Mouse (Mus musculus) skeletal muscle tissue, adult 2 months (tissue): ENCODE measurements around the gene Ntmt1.

Experiments used
- DNase-seq: peaks from one replicate; pipeline ENCODE4 v3.0.0-alpha.2; 2012; ENCODE audit warnings: low read depth, low spot score

Gene Ntmt1

DNA sequence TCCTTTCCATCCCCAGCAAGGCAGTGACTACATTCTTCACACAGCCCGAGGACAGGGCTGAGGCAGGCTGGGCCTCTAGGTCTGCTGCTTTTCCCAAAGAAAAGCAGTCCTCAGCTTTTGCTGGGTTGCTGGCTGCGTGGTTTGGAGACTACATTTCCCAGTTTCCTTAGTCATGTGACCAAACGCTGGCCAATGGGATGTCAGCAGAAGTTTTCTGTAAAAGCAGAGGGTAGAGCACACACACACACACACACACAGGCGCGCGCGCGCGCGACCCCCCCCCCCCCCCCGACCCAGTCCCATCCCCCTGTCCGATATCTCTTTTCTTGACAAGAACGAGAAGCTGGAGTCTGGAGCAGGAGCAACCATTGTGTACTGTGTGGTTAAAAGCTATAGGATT is 24.3 kb upstream of the Ntmt1 start:
- DNase-seq, result peak; percentile 66

DNA sequence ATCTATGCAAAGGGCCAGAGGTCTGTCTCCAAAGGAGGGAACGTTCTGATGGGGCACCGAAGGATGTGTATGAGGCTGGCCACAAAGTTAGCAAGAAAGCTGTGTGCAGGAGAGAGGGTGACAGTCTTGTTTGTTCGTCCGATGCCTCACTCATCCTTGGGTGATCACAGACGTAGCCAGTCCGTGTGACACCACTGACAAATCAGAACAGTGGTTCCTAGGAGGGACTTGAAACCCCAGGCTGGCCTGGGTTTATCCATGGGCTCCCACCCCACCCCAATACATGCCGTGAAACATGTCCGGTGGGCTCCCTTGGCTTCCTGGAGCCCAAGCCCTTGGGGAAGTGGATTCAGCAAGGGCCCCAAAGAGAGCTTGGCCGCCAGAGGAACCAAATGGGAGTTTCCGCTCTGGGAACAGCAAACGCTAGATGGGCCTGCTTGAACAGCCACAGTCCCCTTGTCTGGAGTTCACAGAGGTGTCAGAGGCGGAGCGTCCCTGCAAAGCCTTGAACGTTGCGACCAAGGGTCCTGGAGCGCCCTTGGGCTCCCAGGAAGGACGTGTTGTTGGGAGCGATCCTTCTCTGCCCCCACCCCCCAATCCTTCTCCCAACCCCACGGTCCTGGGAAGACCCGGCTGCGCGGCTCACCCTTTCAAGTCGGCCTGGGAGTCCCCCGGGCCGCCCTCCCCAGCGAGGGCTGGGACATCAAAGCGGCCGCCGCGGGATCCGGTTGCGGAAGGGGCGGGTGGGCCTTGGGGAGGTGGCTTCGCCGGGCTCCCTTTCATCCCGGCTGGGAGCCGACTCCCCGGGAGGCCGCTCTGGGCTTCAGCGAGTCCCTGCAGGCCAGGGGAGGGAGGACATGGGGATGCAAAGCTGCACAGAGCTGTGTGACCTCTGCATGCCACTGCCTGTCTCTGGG is 23.3 kb upstream of the Ntmt1 start:
- DNase-seq, result no peak

DNA sequence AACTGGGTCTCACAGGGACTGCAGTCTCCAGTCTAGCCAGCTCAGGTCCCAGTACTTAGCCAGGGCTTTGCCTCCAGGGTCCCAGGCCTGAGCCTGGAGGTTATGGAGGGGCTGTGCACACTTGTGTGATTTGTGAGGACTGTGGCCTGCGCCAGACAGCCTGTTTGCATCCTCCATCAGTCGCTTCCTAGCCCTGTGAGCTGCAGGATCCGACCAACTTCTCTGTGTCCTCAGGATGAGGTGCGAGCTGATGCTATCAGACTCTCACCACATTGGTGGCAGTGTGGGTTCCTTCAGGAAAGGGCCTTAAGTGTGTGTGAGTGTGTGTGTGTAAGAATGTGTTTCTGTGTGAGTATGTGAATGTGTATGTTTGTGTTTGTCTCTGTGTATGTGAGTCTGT is 20.2 kb upstream of the Ntmt1 start:
- no peak for DNase-seq

DNA sequence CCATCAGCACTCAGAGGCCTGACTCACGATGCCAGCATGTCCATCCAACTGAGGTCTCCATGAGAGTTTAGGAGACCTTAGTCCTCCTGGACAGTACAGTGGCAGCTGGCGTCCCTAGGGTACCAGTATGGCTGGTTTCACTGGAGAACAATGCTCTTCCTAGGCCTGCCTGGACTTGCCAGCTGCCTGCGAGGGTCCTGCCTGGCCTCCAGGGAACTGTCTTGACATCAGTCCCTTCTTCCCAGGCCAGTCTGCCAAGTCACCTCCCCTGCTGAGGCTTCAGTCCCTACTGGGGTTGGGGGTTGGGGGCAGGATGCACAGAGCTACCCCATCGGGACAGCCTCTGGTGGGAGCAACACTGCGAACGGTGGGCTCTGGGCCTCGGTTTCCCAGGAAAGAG is 15.6 kb upstream of the Ntmt1 start:
- no peak for DNase-seq

DNA sequence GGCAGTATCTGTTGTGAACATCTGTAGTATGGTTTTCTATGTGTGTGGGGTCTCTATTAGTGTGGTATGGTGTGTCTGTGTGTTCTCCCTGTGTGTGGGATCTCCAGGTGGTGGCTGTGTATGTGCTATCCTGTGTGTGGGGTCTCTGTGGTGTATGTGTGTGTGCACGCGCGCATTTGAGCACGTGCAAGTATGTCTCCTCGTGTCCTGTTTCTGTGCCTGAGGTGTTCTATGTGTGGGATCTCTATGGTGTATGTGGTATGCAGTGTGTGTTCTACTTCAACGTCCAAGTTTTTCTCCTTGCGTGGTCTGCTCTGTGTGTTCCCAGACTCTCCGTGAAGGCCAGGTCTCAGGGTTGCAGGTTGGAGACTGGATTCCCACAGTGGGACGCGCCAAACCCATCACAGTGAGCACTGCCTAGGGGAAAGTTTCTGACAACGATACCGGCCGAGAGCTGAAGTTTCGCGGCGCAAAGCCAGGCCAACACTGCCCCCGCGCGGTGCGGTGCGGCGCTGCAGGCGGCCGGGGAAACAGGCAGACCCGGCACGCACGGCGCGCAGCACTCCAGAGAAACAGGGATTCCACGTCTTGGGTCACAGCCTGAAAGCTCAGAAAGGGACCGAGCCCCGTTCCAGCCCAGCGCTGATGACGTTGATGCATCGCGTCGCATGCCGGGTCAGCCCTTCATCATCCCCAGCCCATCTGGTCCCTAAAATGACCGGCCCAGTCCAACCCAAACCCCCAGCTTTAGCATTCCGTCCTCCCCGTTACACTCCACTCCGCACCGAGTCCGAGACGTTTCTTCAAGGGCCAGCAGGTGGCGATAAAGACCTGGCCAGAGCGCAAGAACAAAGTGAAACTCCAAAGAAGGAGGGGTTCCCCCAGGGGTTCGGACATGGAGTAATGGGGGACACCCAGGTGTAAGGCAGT is 13.2 kb upstream of the Ntmt1 start:
- DNase-seq, result peak; percentile 82

DNA sequence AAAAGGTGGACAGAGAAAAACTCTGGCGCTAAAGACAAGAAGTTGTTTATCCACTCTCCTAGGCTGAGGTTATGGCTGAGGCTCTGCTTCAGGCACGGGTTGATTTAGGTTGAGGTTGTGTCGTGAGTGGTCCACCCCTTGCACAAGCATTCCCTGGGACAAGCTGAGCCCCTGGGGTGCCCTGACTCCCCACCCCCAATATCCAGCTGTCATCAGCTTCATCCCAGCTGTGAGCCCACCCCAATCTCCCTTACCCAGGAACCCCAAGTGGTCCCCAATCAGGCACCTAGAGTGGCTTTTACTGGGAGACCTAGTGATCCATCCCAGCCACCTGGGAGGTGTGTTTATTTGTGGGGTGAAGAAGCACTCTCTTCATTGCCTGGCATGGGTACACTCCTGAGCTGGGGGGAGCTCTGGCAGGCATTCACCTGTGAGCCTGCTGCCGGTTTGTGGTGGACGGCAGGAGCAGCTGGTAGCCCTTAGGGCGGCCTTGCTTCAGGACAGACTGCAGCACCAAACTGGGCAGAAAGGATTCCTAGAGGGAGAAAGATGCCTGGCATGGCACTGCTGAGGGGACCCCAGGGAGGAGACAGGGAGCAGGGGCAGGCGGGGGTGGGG is 12.2 kb upstream of the Ntmt1 start:
- no peak for DNase-seq

DNA sequence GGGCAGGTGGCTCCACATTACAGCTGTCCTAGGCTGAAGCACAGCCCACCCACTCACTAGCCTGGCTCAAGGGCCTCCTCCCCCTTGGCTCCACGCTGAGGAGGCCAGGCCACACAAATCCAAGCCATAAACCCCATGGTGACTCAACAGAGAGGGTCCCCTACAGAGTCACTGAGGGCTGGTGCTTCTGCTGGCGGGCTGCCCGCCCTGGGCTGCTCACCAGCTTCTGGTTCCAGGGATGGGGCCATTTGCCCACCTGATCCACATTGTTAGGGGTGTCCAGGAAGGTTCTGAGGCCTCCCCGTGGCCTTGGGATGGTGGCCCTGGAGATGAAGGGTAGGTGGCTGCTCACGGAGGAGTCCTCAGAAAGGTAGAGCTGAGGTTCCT is 11.7 kb upstream of the Ntmt1 start:
- no peak for DNase-seq

DNA sequence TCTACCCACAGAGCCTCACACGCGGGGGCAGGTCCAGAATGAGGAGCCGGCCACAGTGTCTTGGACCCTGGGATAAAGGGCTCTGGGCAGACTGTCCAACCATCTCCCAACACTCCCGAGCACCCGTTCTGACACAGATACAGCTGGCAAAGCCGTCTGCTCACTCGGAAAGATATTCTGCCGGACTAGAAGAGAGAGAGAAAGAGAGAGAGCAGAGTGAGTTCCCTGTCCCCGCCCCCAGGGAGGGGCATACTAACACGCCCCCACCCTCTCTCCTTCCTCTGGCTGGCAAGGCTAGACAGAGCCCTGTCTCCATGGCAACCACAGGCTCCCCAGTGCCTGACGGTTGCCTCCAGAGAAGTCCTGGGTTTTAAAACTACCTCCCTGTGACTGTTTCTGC is 11.2 kb upstream of the Ntmt1 start:
- peak; percentile 77 for DNase-seq

DNA sequence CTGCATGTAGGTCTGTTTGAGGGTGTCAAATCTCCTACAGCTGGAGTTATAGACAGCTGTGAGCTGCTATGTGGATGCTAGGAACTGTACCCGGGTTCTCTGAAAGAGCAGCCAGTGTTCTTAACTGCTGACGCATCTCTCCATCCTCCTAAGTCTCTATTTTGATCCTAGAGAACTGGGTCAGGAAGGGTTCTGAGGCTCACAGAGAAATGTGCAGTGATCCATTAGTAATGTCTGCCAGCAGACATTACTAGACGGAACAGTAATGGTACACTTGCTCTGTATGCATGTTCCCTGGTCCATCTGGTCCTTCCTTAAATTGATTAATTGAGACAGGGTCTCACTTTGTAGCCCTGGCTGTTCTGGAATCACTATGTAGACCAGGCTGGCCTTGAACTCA is 8.2 kb upstream of the Ntmt1 start:
- DNase-seq, result no peak

DNA sequence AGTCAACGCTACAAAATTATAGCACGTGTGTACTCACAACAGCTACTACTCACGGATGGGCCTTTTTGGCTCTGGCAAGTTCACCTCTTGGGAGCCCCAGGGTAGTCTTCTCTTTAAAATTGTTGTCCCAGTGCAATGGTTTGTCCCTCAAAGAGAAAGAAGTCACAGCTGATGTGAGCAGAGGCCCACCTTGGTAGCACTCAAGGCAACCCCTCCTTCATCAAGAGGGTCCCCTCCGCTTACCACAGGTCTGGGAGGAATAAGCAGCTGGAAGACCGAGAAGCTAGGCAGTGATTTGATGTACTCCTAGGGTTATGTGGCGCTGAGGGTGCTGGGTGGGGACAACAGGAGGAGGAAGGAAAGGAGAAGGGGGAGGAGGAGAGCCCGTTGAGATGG is 7.0 kb upstream of the Ntmt1 start:
- DNase-seq, result no peak

DNA sequence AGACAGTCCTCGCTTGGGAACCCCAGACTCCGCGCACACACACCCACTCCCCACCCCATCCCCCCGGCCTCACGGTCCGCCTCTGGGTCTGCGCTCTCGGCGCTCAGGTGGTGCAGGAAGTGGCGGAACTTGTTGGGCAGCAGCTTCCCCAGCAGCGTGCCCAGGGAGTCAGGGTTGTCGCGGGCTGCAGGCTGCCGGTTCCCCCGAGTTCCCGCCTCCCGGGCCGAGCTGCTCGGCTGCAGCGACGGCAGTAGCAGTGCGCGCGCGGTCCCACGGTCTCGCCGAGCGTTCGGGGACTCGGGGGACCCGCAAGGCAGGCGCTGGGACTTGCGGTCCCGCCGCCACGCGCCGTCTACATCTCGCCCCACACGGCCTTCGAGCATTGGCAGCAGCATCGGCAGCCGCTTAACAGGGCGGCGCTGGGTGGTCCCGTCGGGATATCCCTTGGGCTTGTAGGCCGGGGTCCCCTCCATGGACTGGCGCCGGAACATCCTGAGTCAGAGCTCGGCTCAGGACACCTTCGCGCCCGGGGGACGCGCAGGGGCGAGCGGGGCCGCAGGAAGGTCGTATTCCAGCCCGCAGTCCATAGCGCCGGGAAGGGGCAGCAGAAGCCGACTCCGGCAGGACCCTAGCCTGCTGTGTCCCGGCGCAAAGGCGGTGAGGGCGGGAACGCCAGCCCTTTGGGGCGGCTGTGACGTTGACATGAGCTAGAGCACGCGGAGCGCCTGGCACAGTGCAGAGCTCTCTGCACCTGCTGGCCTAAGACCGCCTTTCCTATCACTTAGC is 6.4 kb upstream of the Ntmt1 start:
- DNase-seq, result peak; percentile 42

DNA sequence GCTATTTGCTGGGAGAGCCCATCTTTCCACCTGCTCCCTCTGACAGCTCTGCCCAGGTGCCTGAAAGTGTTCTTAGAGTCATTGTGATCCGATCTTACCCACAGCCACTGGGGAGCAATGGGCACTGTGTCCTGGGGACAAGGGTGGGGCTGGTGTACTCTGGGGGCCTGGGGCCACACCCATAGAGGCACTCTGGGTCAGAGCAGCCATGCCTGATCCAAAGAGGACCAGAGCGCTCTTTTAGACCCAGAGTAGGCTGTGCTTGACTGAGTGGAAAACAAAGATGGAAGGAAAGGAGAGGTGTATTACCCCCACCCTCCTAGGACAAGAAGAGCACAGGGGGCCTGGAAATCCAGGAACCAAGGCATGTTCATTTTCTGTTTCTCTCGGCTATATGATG is 4.0 kb upstream of the Ntmt1 start, which contains the start of gene 1700001O22Rik:
1700001O22Rik (minus strand) TSS at position 58 of the 400 bp plus-strand sequence.
- DNase-seq, result no peak

DNA sequence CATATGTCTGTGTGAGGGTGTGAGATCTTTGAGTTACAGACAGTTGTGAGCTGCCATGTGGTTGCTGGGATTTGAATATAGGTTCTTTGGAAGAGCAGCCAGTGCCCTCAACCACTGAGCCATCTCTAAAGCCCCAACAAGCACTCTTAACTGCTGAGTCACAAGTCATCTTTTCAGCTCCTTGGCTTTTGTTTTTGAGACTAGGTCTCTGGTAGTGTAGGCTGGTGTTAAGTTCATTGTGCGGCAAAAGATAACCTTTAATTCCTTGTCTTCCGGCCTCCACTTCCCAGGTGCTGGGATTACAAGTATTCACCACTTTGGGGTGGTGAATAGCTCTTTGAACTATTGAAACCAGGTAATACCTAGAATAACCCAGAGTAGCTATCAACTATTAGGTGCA is 1.6 kb upstream of the Ntmt1 start:
- DNase-seq, result no peak

DNA sequence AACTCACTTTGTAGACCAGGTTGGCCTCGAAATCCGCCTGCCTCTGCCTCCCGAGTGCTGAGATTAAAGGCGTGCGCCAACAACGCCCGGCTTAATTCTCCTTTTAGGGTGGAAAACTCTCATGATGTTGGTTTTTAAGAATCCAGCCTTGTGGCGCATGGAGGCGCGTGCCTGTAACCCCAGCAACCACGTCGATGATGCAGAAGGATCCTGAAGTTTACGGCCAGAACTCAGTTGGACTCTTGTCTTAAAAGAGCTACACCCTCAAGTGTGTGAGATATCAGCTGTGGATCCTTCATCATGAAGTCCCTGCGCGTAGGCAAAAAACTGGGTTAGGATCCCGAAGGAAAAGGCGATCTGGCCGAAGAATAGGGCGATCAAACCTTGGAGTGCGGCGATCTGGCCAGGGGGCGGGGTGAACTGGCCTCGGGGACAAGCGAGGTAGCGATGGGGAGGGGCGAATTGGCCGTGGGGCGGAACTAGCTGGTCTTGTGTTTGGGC is 429 bp upstream of the Ntmt1 start:
- no peak for DNase-seq

DNA sequence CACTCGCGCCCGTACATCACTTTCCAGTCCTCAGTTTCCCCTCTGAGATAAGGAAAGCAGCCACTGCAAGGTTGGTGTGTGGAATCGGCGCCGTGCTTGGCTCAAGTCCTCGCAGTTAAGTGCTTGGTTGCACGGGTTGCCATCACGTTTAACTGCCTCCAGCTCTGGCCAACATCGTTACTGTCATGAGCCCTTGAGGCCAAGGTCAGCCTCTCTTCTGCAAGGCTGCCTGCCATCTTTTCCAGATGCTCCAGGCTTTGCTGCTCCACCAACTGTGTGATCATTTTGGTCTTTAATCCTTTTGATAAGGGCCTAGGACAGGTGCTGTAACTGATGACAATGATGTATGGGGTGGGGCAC is 650 bp downstream of the Ntmt1 start:
- no peak for DNase-seq

DNA sequence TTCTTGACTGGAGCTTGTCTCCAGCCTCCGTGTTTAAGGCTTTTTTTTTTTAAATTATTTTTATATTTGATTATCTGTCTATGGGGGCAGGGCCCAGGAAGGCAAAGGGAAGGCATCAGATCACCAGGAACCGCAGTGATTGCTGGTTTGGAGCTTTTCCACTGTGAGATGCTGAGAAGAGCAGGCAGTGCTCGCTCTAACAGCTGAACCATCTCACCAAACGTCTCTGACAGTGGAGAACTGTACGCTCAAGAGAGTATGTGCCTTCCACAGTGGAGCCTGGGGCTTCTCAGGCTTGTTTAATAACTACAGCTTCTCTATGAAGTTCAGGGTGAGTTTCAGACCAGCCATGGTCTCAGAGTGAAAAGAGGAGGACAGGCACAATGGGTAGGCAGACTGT is 1.9 kb downstream of the Ntmt1 start:
- DNase-seq, result no peak

DNA sequence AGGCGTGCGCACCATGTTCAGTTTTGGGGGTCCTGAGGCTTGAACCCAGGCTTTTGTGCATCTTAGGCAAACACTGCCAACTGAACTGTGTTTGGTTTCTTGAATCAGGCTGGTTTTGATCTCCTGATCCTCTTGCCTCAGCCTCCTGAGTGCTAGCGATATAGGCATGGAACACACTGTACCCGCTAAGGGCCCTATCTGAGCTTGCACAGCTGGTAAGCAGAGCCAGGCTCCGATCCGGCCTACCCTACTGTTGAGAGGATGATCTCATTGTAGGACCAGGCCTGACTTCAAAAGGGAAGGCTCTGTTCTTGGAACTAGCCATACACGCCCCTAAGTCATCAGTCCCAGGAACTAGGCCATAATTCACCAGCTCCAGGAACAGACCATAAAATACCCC is 2.9 kb downstream of the Ntmt1 start:
- no peak for DNase-seq

DNA sequence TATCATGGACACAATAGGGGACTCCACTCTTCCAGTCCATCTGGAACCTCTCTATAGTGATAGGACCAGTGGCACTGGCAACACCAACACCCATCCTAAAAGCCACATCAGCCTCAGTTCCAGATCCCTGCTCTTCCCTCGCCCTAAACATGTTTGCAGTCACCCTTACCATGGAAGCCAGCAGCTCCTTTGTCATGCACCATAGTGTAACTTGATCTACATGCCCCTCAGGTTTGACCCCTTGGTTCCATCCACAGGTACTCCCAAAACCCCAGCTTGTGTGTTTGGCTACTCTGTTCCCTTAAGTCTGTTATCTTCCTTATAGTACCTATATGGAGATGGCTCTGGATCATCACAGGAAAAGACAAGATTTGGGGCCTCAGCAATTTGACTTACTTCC is 8.8 kb downstream of the Ntmt1 start:
- no peak for DNase-seq

DNA sequence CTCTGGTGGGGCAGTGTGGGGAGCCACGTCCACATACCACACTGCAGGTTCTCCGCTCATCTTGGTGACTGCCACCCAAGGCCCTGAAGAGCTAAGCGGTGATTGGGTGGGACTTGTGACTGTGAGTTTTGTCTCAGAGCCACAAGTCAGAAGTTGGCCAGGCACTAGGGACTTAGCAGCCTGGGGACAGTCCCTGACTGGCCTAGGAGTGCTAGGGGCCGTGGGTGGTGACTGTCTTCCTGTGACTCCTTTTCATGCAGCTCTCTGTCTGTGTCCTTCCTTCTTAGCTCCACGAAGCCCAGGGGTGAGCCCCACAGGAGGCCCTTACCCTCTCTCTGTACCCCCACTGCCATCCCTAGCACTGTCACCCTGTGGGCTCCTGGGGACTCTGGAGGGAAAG is 12.2 kb downstream of the Ntmt1 start:
- DNase-seq, result no peak

DNA sequence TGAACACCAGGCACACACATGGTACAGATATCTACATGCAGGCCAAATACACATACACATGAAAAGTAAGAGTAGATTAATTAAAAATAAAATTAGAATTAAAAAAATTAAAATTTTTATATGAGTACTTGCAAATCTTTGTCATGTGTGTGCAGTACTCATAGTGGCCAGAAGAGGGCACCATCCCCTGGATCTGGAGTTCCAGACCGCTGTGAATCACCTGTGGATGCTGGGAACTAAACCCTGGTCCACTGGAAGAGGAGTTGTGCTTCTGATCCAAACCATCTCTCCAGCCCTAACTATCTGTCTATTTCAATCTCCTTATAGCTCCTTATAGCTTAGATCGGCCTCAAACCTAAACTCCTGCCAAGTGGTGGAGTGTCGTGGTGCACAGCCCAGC is 13.4 kb downstream of the Ntmt1 start:
- DNase-seq, result no peak

DNA sequence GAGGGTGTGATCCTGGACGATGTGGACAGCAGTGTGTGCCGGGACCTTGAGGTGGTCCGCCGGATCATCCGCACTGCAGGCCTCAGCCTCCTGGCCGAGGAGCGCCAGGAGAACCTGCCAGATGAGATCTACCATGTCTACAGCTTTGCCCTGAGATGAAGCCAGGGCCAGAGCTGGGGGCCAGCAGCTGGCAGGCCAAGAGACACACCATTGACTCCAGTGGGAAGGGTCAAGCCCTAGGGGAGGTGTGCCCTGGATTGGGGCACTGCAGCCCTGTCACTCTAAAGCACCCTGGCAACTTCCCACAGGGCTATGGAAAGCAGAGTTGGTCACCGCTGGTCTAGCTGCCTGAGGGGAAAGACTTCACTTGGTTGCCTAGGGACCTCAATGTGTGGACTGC is 14.8 kb downstream of the Ntmt1 start:
- DNase-seq, result no peak
